Mouse (Mus musculus) liver, postnatal 0 days (tissue): ENCODE results near the gene Vwa5b1. TPM values are rescaled to one million over a fixed set of nuclear protein-coding genes. Genes with fewer than 3 reads are reported as not detected.

ENCODE experiments used
- ATAC-seq: fragments of 200-750 bp; cut with Nextera tagmentation; 2 replicates; pipeline ENCODE4 v1.8.0; 2017; ENCODE audit warnings: mild to moderate bottlenecking, moderate library complexity
- DNase-seq: peaks from one replicate; pipeline ENCODE4 v3.0.0-alpha.2; 2016
- H3K27ac ChIP-seq: fragments of 300-500 bp; sonication (generic); 2 replicates; pipeline ENCODE4 v1.5.1; 2014; ENCODE audit warnings: antibody characterized with exemption, moderate library complexity, mild to moderate bottlenecking, low read depth
- H3K27me3 ChIP-seq: fragments of 300-500 bp; sonication (generic); 2 replicates; pipeline ENCODE4 v1.6.1; 2014; ENCODE audit warnings: low read length, control low read depth, mixed read lengths; ENCODE audit not compliant: insufficient read depth
- H3K36me3 ChIP-seq: fragments of 300-500 bp; sonication (generic); replicated peaks from 2 replicates; pipeline ENCODE4 v1.6.1; 2014; ENCODE audit warnings: mild to moderate bottlenecking, control low read depth, low read length, moderate library complexity, mixed read lengths; ENCODE audit not compliant: insufficient read depth
- H3K4me1 ChIP-seq: fragments of 300-500 bp; sonication (generic); 2 replicates; pipeline ENCODE4 v1.6.1; 2014; ENCODE audit warnings: antibody characterized with exemption, mild to moderate bottlenecking, control low read depth; ENCODE audit not compliant: insufficient read depth
- H3K4me2 ChIP-seq: fragments of 300-500 bp; sonication (generic); 2 replicates; pipeline ENCODE4 v1.6.1; 2014; ENCODE audit warnings: low read depth, mild to moderate bottlenecking, low read length, moderate library complexity, mixed read lengths
- H3K4me3 ChIP-seq: fragments of 300-500 bp; sonication (generic); 2 replicates; pipeline ENCODE4 v1.5.1; 2014; ENCODE audit warnings: low read depth, low read length
- H3K9ac ChIP-seq: fragments of 300-500 bp; sonication (generic); replicated peaks from 2 replicates; pipeline ENCODE4 v1.6.1; 2014; ENCODE audit warnings: mild to moderate bottlenecking, moderate library complexity
- H3K9me3 ChIP-seq: fragments of 300-500 bp; sonication (generic); 2 replicates; pipeline ENCODE4 v1.6.1; 2016; ENCODE audit warnings: mild to moderate bottlenecking, control low read depth, low read length, mixed read lengths
- CTCF ChIP-seq: sonication (generic); IDR thresholded peaks from 2 replicates; pipeline ENCODE4 v1.5.1; 2016; ENCODE audit warnings: antibody characterized with exemption, low read depth
- EP300 ChIP-seq: IDR thresholded peaks from 2 replicates; pipeline ENCODE4 v1.6.1; 2016; ENCODE audit warnings: antibody characterized with exemption, low read depth, mild to moderate bottlenecking
- WGBS: fragments of 180-500 bp; shearing (Covaris S2); extraction: QIAGEN DNeasy Blood & Tissue Kit; methylation state at CpG from one replicate; pipeline ENCODE4 v1.1.7; 2014; ENCODE audit not compliant: insufficient replicate concordance; 5-methylcytosine and 5-hydroxymethylcytosine counted together
- polyA plus RNA-seq: library from polyadenylated mRNA; unstranded; fragments of >200 nt; fragmentation: Nextera tagmentation; extraction: Ambion mirVana; gene quantifications from 2 replicates; pipeline ENCODE4 v1.2.1, GENCODE M21; 2015

Gene Vwa5b1
- polyA plus RNA-seq, 1 experiment from 2014 or later = not detected

GRCm38 (mm10) chr4:138670093-138670889 lies 34.6 kb upstream of the Vwa5b1 start:
- H3K4me2 ChIP-seq = no peak overlapping the region
- H3K9me3 ChIP-seq = no peaks in the 10 kb centered on the region
- TF ChIP-seq EP300 (no peak), CTCF (no peak)
- H3K27me3 ChIP-seq = no peaks in the 10 kb centered on the region
- no peak overlapping the region for H3K9ac ChIP-seq
- no peaks in the 10 kb centered on the region for H3K4me1 ChIP-seq
- no peaks in the 10 kb centered on the region for H3K36me3 ChIP-seq
- no peak overlapping the region for H3K27ac ChIP-seq
- DNase-seq = no peak
- no peak overlapping the region for H3K4me3 ChIP-seq
- ATAC-seq = no peak
- 63% methylated on average over 11 of the region's 11 CpGs for WGBS

GRCm38 (mm10) chr4:138666521-138666920 lies 30.8 kb upstream of the Vwa5b1 start:
- no peak for TF ChIP-seq EP300
- no peak for TF ChIP-seq CTCF
- H3K4me3 ChIP-seq = no peak overlapping the region
- H3K9ac ChIP-seq = no peak overlapping the region
- 51% methylated on average over 10 of the region's 10 CpGs for WGBS
- H3K27ac ChIP-seq = no peak overlapping the region
- H3K36me3 ChIP-seq = no peaks in the 10 kb centered on the region
- no peaks in the 10 kb centered on the region for H3K27me3 ChIP-seq
- H3K4me1 ChIP-seq = no peaks in the 10 kb centered on the region
- H3K9me3 ChIP-seq = no peaks in the 10 kb centered on the region
- no peak overlapping the region for H3K4me2 ChIP-seq
- DNase-seq (no peak), ATAC-seq (no peak)

DNA sequence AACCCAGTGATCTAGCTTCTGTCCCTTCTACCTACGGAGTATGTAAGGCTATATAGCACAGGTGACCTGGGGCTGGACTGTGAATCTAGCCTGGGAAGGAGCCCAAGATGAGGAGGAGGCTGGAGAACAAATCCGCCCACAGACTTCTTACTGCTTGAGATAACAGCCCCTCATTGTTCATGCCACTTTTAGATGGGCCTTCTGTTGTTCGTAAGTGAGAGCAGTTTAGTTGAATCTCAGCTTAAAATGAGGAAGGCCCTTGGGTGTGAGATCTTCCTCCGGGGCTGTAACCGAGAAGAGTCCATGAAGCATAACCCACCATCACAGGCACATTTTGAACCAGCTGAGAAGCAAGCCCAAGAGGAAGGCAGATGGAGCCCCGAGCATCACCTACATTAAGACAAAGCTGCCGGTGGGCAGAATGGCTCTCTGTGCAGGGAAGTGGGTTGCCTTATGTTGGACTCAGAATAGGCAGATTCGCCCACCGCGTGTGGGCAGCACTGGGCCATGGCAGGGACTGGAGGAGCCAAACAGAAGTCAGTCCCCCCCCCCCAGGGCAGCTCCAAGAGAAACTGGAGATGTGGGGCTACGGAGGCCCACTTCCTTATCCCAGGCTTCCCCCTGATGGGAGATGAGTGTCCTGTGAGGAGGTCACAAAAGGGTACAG lies 24.4 kb upstream of the Vwa5b1 start:
- H3K27ac ChIP-seq = no peak overlapping the region
- no peak overlapping the region for H3K4me2 ChIP-seq
- H3K9me3 ChIP-seq = no peaks in the 10 kb centered on the region
- no peaks in the 10 kb centered on the region for H3K4me1 ChIP-seq
- 75% methylated on average over 11 of the region's 11 CpGs for WGBS
- no peaks in the 10 kb centered on the region for H3K27me3 ChIP-seq
- no peak overlapping the region for H3K9ac ChIP-seq
- TF ChIP-seq CTCF (no peak), EP300 (no peak)
- H3K4me3 ChIP-seq = no peak overlapping the region
- DNase-seq (no peak), ATAC-seq (no peak)
- no peaks in the 10 kb centered on the region for H3K36me3 ChIP-seq

GRCm38 (mm10) chr4:138653056-138653455 lies 17.4 kb upstream of the Vwa5b1 start:
- no peak for DNase-seq
- Histone ChIP-seq H3K4me2 (no peak overlapping the region), H3K9me3 (no peaks in the 10 kb centered on the region), H3K27ac (no peak overlapping the region), H3K27me3 (no peaks in the 10 kb centered on the region), H3K36me3 (no peaks in the 10 kb centered on the region), H3K4me3 (no peak overlapping the region), H3K9ac (no peak overlapping the region), H3K4me1 (no peaks in the 10 kb centered on the region)
- no peak for ATAC-seq
- TF ChIP-seq CTCF (no peak), EP300 (no peak)
- 43% methylated on average over 6 of the region's 6 CpGs for WGBS

DNA sequence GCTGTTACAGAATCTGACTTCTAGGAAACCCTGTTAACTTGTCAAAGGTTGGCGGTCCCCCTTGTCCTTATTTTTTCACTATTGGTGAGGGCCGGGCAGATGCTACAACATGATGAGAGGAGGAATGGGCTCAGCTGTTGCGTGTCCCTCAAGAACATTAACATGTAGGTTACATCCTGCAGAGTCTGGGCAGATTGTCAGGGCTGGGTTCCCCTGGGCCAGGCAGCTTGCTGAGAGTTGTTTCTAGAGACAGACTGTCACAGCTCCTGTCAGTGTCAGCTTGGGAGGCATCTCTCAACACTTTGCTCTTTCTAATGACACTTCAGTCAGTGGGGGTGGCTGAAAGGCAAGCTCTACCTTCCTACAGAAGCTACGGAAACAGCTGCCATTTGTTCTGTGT lies 16.2 kb upstream of the Vwa5b1 start:
- Histone ChIP-seq H3K36me3 (no peaks in the 10 kb centered on the region), H3K4me3 (no peak overlapping the region), H3K9me3 (no peaks in the 10 kb centered on the region), H3K27me3 (no peaks in the 10 kb centered on the region), H3K4me1 (no peaks in the 10 kb centered on the region), H3K4me2 (no peak overlapping the region), H3K9ac (no peak overlapping the region), H3K27ac (no peak overlapping the region)
- ATAC-seq (no peak), DNase-seq (no peak)
- WGBS = 74% methylated on average over 4 of the region's 4 CpGs
- TF ChIP-seq EP300 (no peak), CTCF (no peak)

DNA sequence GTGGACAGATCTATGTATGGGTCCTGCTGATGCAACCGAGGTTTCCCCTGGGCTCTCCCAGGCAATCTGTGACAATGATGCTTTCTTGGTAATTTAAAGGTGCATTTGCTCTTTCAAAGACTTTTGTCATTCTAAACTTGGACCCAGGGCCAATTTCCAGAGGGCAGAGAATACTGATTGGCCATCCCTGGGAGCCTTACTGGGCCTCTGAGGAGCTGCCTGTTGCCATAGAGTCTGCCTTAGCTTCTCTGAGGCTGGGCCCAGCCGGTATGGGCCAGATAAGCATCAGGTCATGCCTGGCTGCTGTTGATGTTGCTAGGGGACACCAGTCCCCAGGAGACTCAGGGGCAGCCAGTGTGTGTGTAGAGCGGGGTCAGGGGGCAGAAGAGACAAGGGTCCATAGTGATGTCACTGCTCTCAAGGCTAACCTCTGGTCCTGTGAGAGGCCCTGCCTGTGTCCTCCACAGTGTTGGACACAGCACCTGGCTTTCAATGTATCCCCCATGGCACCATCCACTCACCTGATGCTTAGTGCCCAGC lies 12.5 kb upstream of the Vwa5b1 start:
- Histone ChIP-seq H3K4me1 (no peaks in the 10 kb centered on the region), H3K4me3 (no peak overlapping the region), H3K27me3 (no peaks in the 10 kb centered on the region), H3K9ac (no peak overlapping the region), H3K4me2 (no peak overlapping the region), H3K36me3 (no peaks in the 10 kb centered on the region), H3K27ac (no peak overlapping the region), H3K9me3 (no peaks in the 10 kb centered on the region)
- 57% methylated on average over 3 of the region's 3 CpGs for WGBS
- TF ChIP-seq EP300 = no peak
- TF ChIP-seq CTCF = no peak
- ATAC-seq (no peak), DNase-seq (no peak)
